Mouse (Mus musculus): ENCODE data around the gene Cox17.

DNA sequence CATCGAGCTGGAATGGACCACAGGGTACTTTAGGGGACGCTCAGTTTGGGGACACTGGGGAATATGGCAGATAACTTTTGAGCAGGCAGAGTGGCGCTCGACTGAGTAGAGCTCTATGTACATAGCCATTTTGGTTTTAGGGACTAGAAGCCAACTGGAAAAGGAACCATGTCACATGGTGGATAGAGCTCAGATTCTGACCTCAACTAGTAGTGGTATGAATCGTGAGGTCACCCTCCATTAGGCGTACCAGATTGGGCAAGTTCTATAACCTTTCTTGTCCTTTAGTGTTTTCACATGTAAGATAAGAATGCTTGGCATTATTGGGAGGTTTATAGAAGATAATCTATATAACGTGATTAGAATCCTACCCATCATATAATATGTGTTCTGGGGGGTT is 43.5 kb downstream of the Cox17 start:
- no peak for TF ChIP-seq CTCF (IDR thresholded peaks at IDR 0.05)
- no peak for TF ChIP-seq EP300 (IDR thresholded peaks at IDR 0.05; ENCODE audit: insufficient read depth, low read depth, low read length)
- no peak for TF ChIP-seq POLR2A (IDR thresholded peaks at IDR 0.05; ENCODE audit: insufficient read depth, low read depth, low read length)

Data from heart, adult 2 months (tissue).